ENCODE assay signal across 9 mouse cellular contexts in the genomic region with DNA sequence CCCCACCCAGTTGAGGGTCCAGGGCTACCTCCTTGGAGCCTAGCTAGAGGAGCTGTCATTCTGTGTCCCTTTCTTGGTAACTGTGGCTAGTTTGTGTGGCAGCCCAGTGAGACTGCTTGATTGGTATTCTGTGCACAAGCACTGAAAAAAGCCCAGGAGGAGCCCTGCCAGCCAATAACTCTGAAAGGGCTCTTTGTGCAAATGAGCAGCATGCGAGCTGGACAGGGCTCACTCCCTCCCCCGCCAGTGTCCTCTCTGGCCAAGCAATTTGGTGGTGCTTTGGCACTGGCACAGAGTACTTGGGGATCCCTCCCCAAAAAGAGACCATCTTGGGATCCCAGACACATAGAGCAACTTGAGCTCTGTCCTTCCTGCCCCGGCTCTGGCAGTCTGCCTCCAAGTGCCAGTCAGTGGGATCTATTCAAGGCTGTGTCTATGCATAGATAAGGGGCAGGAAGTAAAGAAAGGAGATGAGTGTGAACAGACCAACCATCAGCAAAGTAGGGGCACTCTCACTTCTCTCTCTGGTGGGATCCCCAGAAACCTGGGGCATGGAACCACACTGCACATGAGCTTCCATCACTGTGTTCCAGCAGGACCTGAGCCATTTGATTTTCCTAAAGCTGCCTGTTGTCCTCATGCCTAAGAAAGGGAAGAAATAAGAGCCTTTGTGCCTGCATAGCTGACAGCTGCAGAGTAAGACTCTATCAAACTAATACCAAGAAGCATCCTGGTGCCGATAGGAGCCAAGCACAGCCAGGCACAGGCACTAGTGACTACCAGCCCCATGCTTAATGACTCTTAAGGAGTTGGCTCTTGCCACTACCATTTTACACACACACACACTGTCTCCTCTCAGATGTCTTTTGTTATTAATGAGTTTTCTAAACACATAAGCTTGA. TPM values are rescaled to one million over a fixed set of nuclear protein-coding genes. Genes with fewer than 3 reads are reported as not detected.
DNase-seq lines count a peak whose midpoint lies in the region; ATAC-seq lines count a peak whose summit lies in the region.
"Had no signal": no experiment of that assay in that cellular context is flagged by ENCODE, and none has a peak within 500 bp of the region (broad histone marks: within the 10 kb centered on the region; RNA-seq: fewer than 3 reads in every experiment).

No protein-coding gene starts in this region.

- H3K4me1 ChIP-seq in embryonic facial prominence, embryonic 10.5 days: peaks cover 28% of the 10 kb centered on the region
- peaks cover 11% of the 10 kb centered on the region; the same call in 1 of the 2 replicates for H3K4me1 ChIP-seq in midbrain, embryonic 16.5 days (ENCODE audit: control insufficient read depth, insufficient read depth, low read length)

- H3K4me2 ChIP-seq in midbrain, embryonic 16.5 days (ENCODE audit: low read length): no peak overlapping the region
- H3K4me2 ChIP-seq: heart, embryonic 15.5 days had no signal

- H3K9me3 ChIP-seq in embryonic facial prominence, embryonic 10.5 days: no peaks in the 10 kb centered on the region
- no peaks in the 10 kb centered on the region for H3K9me3 ChIP-seq in midbrain, embryonic 16.5 days (replicated peaks; ENCODE audit: control insufficient read depth, low read length, poor library complexity, severe bottlenecking)
- H3K9me3 ChIP-seq: heart, embryonic 15.5 days had no signal

- peak; percentile 36 for DNase-seq in adrenal gland, adult 2 months
- DNase-seq in adrenal gland, postnatal 4 days (ENCODE audit: low spot score in 2 of 2): no peak
- DNase-seq in embryonic facial prominence, embryonic 10.5 days (ENCODE audit: low spot score): no peak
- DNase-seq in layer of hippocampus, adult 18-20 months (ENCODE audit: low spot score in 2 of 2): peak; percentile 55 to 85
- DNase-seq in lung, postnatal 4 days: no peak
- no peak for DNase-seq in gastrocnemius, postnatal 36 days
- no peak for DNase-seq in kidney, postnatal 4 days

- peak; percentile 91 for ATAC-seq in midbrain, embryonic 16.5 days

- H3K36me3 ChIP-seq in embryonic facial prominence, embryonic 10.5 days (replicated peaks): no peaks in the 10 kb centered on the region
- H3K36me3 ChIP-seq in midbrain, embryonic 16.5 days (ENCODE audit: control insufficient read depth, insufficient read depth, low read length): no peaks in the 10 kb centered on the region
- H3K36me3 ChIP-seq: heart, embryonic 15.5 days had no signal

- intact Hi-C loops in gastrocnemius, postnatal 36 days (cut with DNase I): no loop called here

- H3K27ac ChIP-seq in embryonic facial prominence, embryonic 10.5 days (replicated peaks): peak overlapping the region; percentile 44
- peak overlapping the region; percentile 23 for H3K27ac ChIP-seq in midbrain, embryonic 16.5 days (ENCODE audit: low read length)
- H3K27ac ChIP-seq: heart, embryonic 15.5 days had no signal

- H3K9ac ChIP-seq in midbrain, embryonic 16.5 days (ENCODE audit: low read depth, low read length): no peak overlapping the region
- H3K9ac ChIP-seq: heart, embryonic 15.5 days had no signal

- H3K27me3 ChIP-seq in embryonic facial prominence, embryonic 10.5 days (replicated peaks; ENCODE audit: low read depth, poor library complexity, severe bottlenecking): no peaks in the 10 kb centered on the region
- H3K27me3 ChIP-seq in midbrain, embryonic 16.5 days (ENCODE audit: control insufficient read depth, insufficient read depth, low read depth, low read length): no peaks in the 10 kb centered on the region
- H3K27me3 ChIP-seq: heart, embryonic 15.5 days had no signal

- H3K4me3 ChIP-seq in embryonic facial prominence, embryonic 10.5 days: no peak overlapping the region
- H3K4me3 ChIP-seq in midbrain, embryonic 16.5 days (ENCODE audit: low read depth, low read length): no peak overlapping the region
- H3K4me3 ChIP-seq: heart, embryonic 15.5 days had no signal

- WGBS in embryonic facial prominence, embryonic 10.5 days: 46% methylated on average over 4 of the region's 4 CpGs
- WGBS in midbrain, embryonic 16.5 days: 29% methylated on average over 4 of the region's 4 CpGs

RNA-seq across cellular contexts. Expression of gene Lrrc4, which starts 11.1 kb away (rescaled TPM):
- 1 to 10 TPM; 5.6 to 8.1 TPM for total RNA-seq in adrenal gland, adult 2 months (2021)
- polyA plus RNA-seq in adrenal gland, adult 2 months (2012; rRNA removed): 3.6 and 6.1 TPM in 2 replicates
- total RNA-seq in adrenal gland, postnatal 4 days (2021): 1 to 10 TPM; 6.4 to 7.0 TPM
- 0.79 and 0.98 TPM in 2 replicates for polyA plus RNA-seq in embryonic facial prominence, embryonic 10.5 days (2016; fragmentation: Nextera tagmentation; extraction: Ambion mirVana)
- 100 to 1,000 TPM in 1 of 2 experiments, 10 to 100 TPM in 1; 97.7 to 101 TPM for total RNA-seq in layer of hippocampus, adult 18-20 months (2021)
- polyA plus RNA-seq in midbrain, embryonic 16.5 days (2015; fragmentation: Nextera tagmentation; extraction: Ambion mirVana): 6.7 and 6.8 TPM in 2 replicates
- total RNA-seq in gastrocnemius, postnatal 36 days (2021): under 1 TPM; 0.20 to 0.44 TPM

Comparison
In these comparisons a context has a peak if more than half of its experiments do, and no peak if none do; other contexts are left out.
1. DNase-seq: peak in adrenal gland, adult 2 months (single experiment) and layer of hippocampus, adult 18-20 months (2 of 2); none in adrenal gland, postnatal 4 days (0 of 2), embryonic facial prominence, embryonic 10.5 days (single experiment), lung, postnatal 4 days (0 of 2), gastrocnemius, postnatal 36 days (0 of 2) and kidney, postnatal 4 days (0 of 2).
2. RNA of gene Lrrc4, which starts 11.1 kb away (total RNA-seq): 97.7 to 101 TPM in layer of hippocampus, adult 18-20 months; 5.6 to 8.1 TPM in adrenal gland, adult 2 months, 6.4 to 7.0 TPM in adrenal gland, postnatal 4 days and 0.20 to 0.44 TPM in gastrocnemius, postnatal 36 days; every median in the first group is over 10 times any median in the second.